22 mouse cellular contexts compared by ENCODE assay signal in the genomic region with DNA sequence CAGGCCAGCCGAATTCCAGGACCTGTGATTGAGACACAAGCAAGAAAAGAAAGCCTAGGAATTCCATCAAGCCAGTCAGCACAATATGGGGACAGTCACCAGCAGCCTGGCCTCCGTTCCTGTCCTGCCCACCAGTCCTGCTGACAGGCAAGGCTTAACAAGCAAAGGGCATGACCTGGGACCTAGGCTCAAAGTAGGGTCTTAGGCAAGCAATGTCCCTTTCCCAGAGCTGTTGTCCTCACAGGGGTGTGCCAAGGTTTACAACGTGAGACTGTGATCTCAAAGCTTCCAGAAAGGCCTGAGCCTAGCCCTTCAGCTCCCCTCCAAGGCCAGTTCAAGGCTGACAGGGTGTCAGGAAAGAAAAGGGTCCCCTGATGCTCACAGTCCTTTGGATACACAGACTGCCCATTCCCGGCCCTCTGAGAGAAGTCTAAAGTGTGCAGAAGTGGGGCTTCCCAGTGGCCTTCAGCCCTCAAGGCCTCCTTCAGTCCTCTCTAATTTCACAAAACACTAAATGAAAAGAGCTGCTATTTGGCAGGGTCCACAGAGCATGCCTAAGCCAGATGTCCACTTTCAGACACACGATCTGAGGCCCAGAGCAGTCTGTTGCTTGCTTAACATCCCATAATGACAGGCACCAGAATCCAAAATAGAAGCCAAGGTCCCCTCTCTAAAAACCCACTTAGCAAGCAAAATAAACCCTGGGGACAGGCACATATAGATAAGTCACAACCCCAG.
DNase-seq lines count a peak whose midpoint lies in the region; ATAC-seq and TF ChIP-seq lines count a peak whose summit lies in the region.
"Had no signal": no experiment of that assay in that cellular context is flagged by ENCODE, and none has a peak within 500 bp of the region (broad histone marks: within the 10 kb centered on the region; RNA-seq: fewer than 3 reads in every experiment).

No protein-coding gene starts in this region.

- 53% methylated on average over 5 of the region's 5 CpGs for WGBS in heart, embryonic 15.5 days
- 59% methylated on average over 5 of the region's 5 CpGs for WGBS in lung, adult 2 months
- WGBS in embryonic facial prominence, embryonic 15.5 days, result 42% methylated on average over 5 of the region's 5 CpGs

- H3K27me3 ChIP-seq in heart, embryonic 15.5 days, result no peaks in the 10 kb centered on the region
- no peaks in the 10 kb centered on the region for H3K27me3 ChIP-seq in embryonic facial prominence, embryonic 15.5 days
- H3K27me3 ChIP-seq: embryonic facial prominence, embryonic 13.5 days; midbrain, embryonic 15.5 days had no signal

- DNase-seq in gastrocnemius, adult 2 months, result peak; percentile 19
- no peak for DNase-seq in gastrocnemius, postnatal 36 days
- DNase-seq in heart, adult 18-20 months, result no peak
- no peak for DNase-seq in lung, adult 2 months
- no peak for DNase-seq in lung, postnatal 36 days
- DNase-seq: B cell, adult 2 months; cerebellum, adult 11 months; cerebellum, postnatal 10 days; layer of hippocampus, postnatal 36 days; liver; thymus, postnatal 36 days had no signal

- no peak for TF ChIP-seq CTCF in gastrocnemius, adult 2 months (IDR thresholded peaks at IDR 0.05)
- no peak for TF ChIP-seq CTCF in lung, adult 2 months (IDR thresholded peaks at IDR 0.05; ENCODE audit: insufficient read depth, low read length)

- no peak overlapping the region for H3K4me3 ChIP-seq in gastrocnemius, adult 2 months
- H3K4me3 ChIP-seq in heart, embryonic 15.5 days, result no peak overlapping the region
- H3K4me3 ChIP-seq in lung, adult 2 months (replicated peaks; ENCODE audit: extremely low read depth, low read depth, low read length), result no peak overlapping the region
- no peak overlapping the region for H3K4me3 ChIP-seq in embryonic facial prominence, embryonic 15.5 days (replicated peaks)
- H3K4me3 ChIP-seq: embryonic facial prominence, embryonic 13.5 days; layer of hippocampus, adult 2 months; megakaryocyte, embryonic 14.5 days; midbrain, embryonic 15.5 days; myocyte had no signal

- TF ChIP-seq POLR2A in lung, adult 2 months (IDR thresholded peaks at IDR 0.05; ENCODE audit: borderline replicate concordance, extremely low read depth, low read depth, low read length), result peak; percentile 24; the same call in 1 of the 2 replicates

- peak overlapping the region; percentile 46 for H3K27ac ChIP-seq in gastrocnemius, adult 2 months
- H3K27ac ChIP-seq in heart, embryonic 15.5 days, result peak overlapping the region; percentile 28; the same call in 1 of the 2 replicates
- H3K27ac ChIP-seq in embryonic facial prominence, embryonic 15.5 days (replicated peaks), result no peak overlapping the region
- H3K27ac ChIP-seq: embryonic facial prominence, embryonic 13.5 days; hindbrain, postnatal 0 days; kidney, postnatal 0 days; layer of hippocampus, adult 2 months; midbrain, embryonic 15.5 days had no signal

- peaks cover 64% of the 10 kb centered on the region for H3K36me3 ChIP-seq in heart, embryonic 15.5 days
- H3K36me3 ChIP-seq in embryonic facial prominence, embryonic 15.5 days, result peaks cover 66% of the 10 kb centered on the region
- H3K36me3 ChIP-seq: midbrain, embryonic 15.5 days had no signal

- ATAC-seq in heart, embryonic 15.5 days (replicated peaks; ENCODE audit: insufficient number of reproducible peaks, insufficient read depth, low FRiP score, low read depth), result no peak
- peak; percentile 40; the same call in 1 of the 2 replicates for ATAC-seq in embryonic facial prominence, embryonic 15.5 days (ENCODE audit: insufficient number of reproducible peaks, low FRiP score, low TSS enrichment, low read depth)
- ATAC-seq in megakaryocyte-erythroid progenitor cell, adult 5-6 weeks (replicated peaks; ENCODE audit: low FRiP score, low TSS enrichment, poor library complexity, severe bottlenecking), result no peak
- ATAC-seq: hindbrain, postnatal 0 days; intestine, postnatal 0 days; midbrain, embryonic 15.5 days had no signal

- no peaks in the 10 kb centered on the region for H3K9me3 ChIP-seq in heart, embryonic 15.5 days (replicated peaks)
- H3K9me3 ChIP-seq in embryonic facial prominence, embryonic 15.5 days (replicated peaks), result no peaks in the 10 kb centered on the region
- H3K9me3 ChIP-seq: embryonic facial prominence, embryonic 13.5 days; megakaryocyte, embryonic 14.5 days; midbrain, embryonic 15.5 days had no signal

- intact Hi-C loops in gastrocnemius, adult 2 months (cut with DNase I), result no loop called here
- intact Hi-C loops in gastrocnemius, postnatal 36 days (cut with DNase I), result no loop called here

- no peak overlapping the region for H3K4me2 ChIP-seq in heart, embryonic 15.5 days
- H3K4me2 ChIP-seq in embryonic facial prominence, embryonic 15.5 days (replicated peaks), result no peak overlapping the region
- H3K4me2 ChIP-seq: embryonic facial prominence, embryonic 13.5 days; midbrain, embryonic 15.5 days had no signal

- peaks cover 60% of the 10 kb centered on the region for H3K4me1 ChIP-seq in heart, embryonic 15.5 days (replicated peaks)
- H3K4me1 ChIP-seq in lung, adult 2 months (ENCODE audit: control insufficient read depth, insufficient read depth, low read length), result peaks cover 26% of the 10 kb centered on the region
- H3K4me1 ChIP-seq in embryonic facial prominence, embryonic 15.5 days, result 0 out of 2 replicates have a peak, but pooled peaks cover 9% of the 10 kb centered on the region
- H3K4me1 ChIP-seq: midbrain, embryonic 15.5 days had no signal

- H3K9ac ChIP-seq in heart, embryonic 15.5 days, result no peak overlapping the region
- H3K9ac ChIP-seq in embryonic facial prominence, embryonic 15.5 days, result no peak overlapping the region
- H3K9ac ChIP-seq: embryonic facial prominence, embryonic 13.5 days; midbrain, embryonic 15.5 days had no signal
